Comparison of ENCODE assay signal across 19 mouse cellular contexts in genomic region chr19:37147145-37147544, GRCm38 (mm10).
DNase-seq lines count a peak whose midpoint lies in the region; TF ChIP-seq lines count a peak whose summit lies in the region.
"Had no signal": no experiment of that assay in that cellular context is flagged by ENCODE, and none has a peak within 500 bp of the region (broad histone marks: within the 10 kb centered on the region; RNA-seq: fewer than 3 reads in every experiment).

No protein-coding gene starts in this region.

- H3K4me1 ChIP-seq in MEL (ENCODE audit: control insufficient read depth in 1 of 2, insufficient read depth in 2 of 2, low read length in 2 of 2), result peaks cover under 1 to 3% of the 10 kb centered on the region in 2 experiments; a peak in 1 of 4 replicates
- H3K4me1 ChIP-seq: embryonic facial prominence, embryonic 15.5 days; limb, embryonic 10.5 days; megakaryocyte, embryonic 14.5 days; neural tube, embryonic 12.5 days had no signal

- H3K27ac ChIP-seq in MEL (ENCODE audit: control insufficient read depth, low read depth, low read length) (no peak overlapping the region), macrophage (peak overlapping the region; percentile 10; the same call in 1 of the 2 replicates)
- H3K27ac ChIP-seq: embryonic facial prominence, embryonic 15.5 days; hindbrain, embryonic 10.5 days; limb, embryonic 10.5 days; liver, embryonic 14.5 days; neural tube, embryonic 12.5 days had no signal

- TF ChIP-seq RAD21 in MEL (IDR thresholded peaks at IDR 0.05; ENCODE audit: low read depth, low read length), result no peak

- H3K79me2 ChIP-seq in MEL (ENCODE audit: control insufficient read depth, insufficient read depth, low read length, poor library complexity), result no peaks in the 10 kb centered on the region
- H3K79me2 ChIP-seq in macrophage (ENCODE audit: inconsistent target), result peaks cover 21% of the 10 kb centered on the region; the same call in 1 of the 2 replicates

- H3K9ac ChIP-seq in MEL (ENCODE audit: control insufficient read depth, low read depth, low read length, poor library complexity, severe bottlenecking), result no peak overlapping the region
- H3K9ac ChIP-seq: embryonic facial prominence, embryonic 15.5 days; liver, embryonic 14.5 days; neural tube, embryonic 12.5 days had no signal

- WGBS in macrophage (ENCODE audit: missing documents), result 2% methylated on average over 4 of the region's 4 CpGs

- DNase-seq in heart, postnatal 4 days, result peak; percentile 10
- DNase-seq in heart, adult 8-10 months (ENCODE audit: low spot score), result no peak
- DNase-seq in 416B (ENCODE audit: low read depth), result peak; percentile 21
- peak; percentile 50 for DNase-seq in MEL (ENCODE audit: low read depth, low spot score)
- DNase-seq in spleen, adult 18-20 months, result no peak
- no peak for DNase-seq in left cerebral cortex, postnatal 10 days (ENCODE audit: extremely low spot score in 1 of 2, low spot score in 2 of 2)
- DNase-seq: adrenal gland, postnatal 14 days; cerebellum, adult 8-10 months; kidney, adult 9 months; kidney, postnatal 14 days; midbrain, embryonic 14.5 days; thymus, adult 18-20 months had no signal

- intact Hi-C loops in left cerebral cortex, postnatal 10 days (cut with DNase I), result no loop called here

- no peak for TF ChIP-seq POLR2A in MEL (IDR thresholded peaks at IDR 0.05; ENCODE audit: control insufficient read depth in 1 of 2, insufficient read depth in 1 of 2, low read depth in 1 of 2, low read length in 2 of 2, poor library complexity in 1 of 2)

- no peak overlapping the region for H3K4me3 ChIP-seq in MEL (ENCODE audit: control insufficient read depth in 1 of 2, insufficient read depth in 1 of 2, low read depth in 2 of 2, low read length in 2 of 2)
- no peak overlapping the region for H3K4me3 ChIP-seq in macrophage (ENCODE audit: inconsistent target)
- H3K4me3 ChIP-seq: embryonic facial prominence, embryonic 15.5 days; hindbrain, embryonic 10.5 days; limb, embryonic 10.5 days; megakaryocyte, embryonic 14.5 days; neural tube, embryonic 12.5 days had no signal

- TF ChIP-seq CTCF in MEL (IDR thresholded peaks at IDR 0.05 in 2 of 3, conservative IDR thresholded peaks at IDR 0.05 in 1 of 3; ENCODE audit: control insufficient read depth in 1 of 3, insufficient read depth in 1 of 3, low read depth in 2 of 3, low read length in 3 of 3, poor library complexity in 1 of 3, severe bottlenecking in 1 of 3), result no peak

- H3K36me3 ChIP-seq in MEL (ENCODE audit: control insufficient read depth in 1 of 2, insufficient read depth in 2 of 2, low read length in 2 of 2) (peaks cover 0 to under 1% of the 10 kb centered on the region in 2 experiments; a peak in 2 of 4 replicates), macrophage (ENCODE audit: inconsistent target) (no peaks in the 10 kb centered on the region)
- H3K36me3 ChIP-seq: embryonic facial prominence, embryonic 15.5 days; hindbrain, embryonic 10.5 days; limb, embryonic 10.5 days; neural tube, embryonic 12.5 days had no signal

- no peak for TF ChIP-seq EP300 in MEL (IDR thresholded peaks at IDR 0.05; ENCODE audit: low read depth in 1 of 2, low read length in 2 of 2)

- H3K9me3 ChIP-seq in MEL (replicated peaks; ENCODE audit: insufficient read depth, low read length), result no peaks in the 10 kb centered on the region
- H3K9me3 ChIP-seq: embryonic facial prominence, embryonic 15.5 days; hindbrain, embryonic 10.5 days; limb, embryonic 10.5 days; megakaryocyte, embryonic 14.5 days; neural tube, embryonic 12.5 days had no signal

- H3K27me3 ChIP-seq in MEL (ENCODE audit: control insufficient read depth in 1 of 2, insufficient read depth in 2 of 2, low read length in 2 of 2), result no peaks in the 10 kb centered on the region
- H3K27me3 ChIP-seq: embryonic facial prominence, embryonic 15.5 days; neural tube, embryonic 12.5 days had no signal

TF ChIP-seq in MEL, 35 proteins besides CTCF, POLR2A, EP300 and RAD21:
- TF ChIP-seq GATA1 (IDR thresholded peaks at IDR 0.05; ENCODE audit: low read depth, low read length) (no peak), SIN3A (IDR thresholded peaks at IDR 0.05; ENCODE audit: low read length) (no peak), NRF1 (IDR thresholded peaks at IDR 0.05; ENCODE audit: insufficient read depth, low read depth, low read length, poor library complexity, severe bottlenecking) (no peak), RCOR1 (IDR thresholded peaks at IDR 0.05; ENCODE audit: low read depth, low read length) (no peak), KAT2A (conservative IDR thresholded peaks at IDR 0.05; ENCODE audit: low read depth, low read length) (no peak), POLR2AphosphoS2 (IDR thresholded peaks at IDR 0.05; ENCODE audit: low read length) (no peak), HCFC1 (IDR thresholded peaks at IDR 0.05; ENCODE audit: low read depth, low read length) (no peak), UBTF (IDR thresholded peaks at IDR 0.05; ENCODE audit: borderline replicate concordance, insufficient read depth, low read depth, low read length) (no peak), CHD1 (IDR thresholded peaks at IDR 0.05; ENCODE audit: low read depth, low read length) (no peak), BHLHE40 (IDR thresholded peaks at IDR 0.05; ENCODE audit: borderline replicate concordance, low read depth, low read length) (no peak), SMC3 (IDR thresholded peaks at IDR 0.05; ENCODE audit: low read depth, low read length) (no peak), ETS1 (IDR thresholded peaks at IDR 0.05; ENCODE audit: low read depth, low read length) (no peak), CHD2 (IDR thresholded peaks at IDR 0.05; ENCODE audit: low read length) (no peak), MAFK (IDR thresholded peaks at IDR 0.05; ENCODE audit: borderline replicate concordance, low read depth, low read length) (no peak), MAX (IDR thresholded peaks at IDR 0.05; ENCODE audit: low read length) (no peak), ZMIZ1 (IDR thresholded peaks at IDR 0.05; ENCODE audit: low read depth, low read length) (no peak), MYC (IDR thresholded peaks at IDR 0.05; ENCODE audit: low read depth, low read length) (no peak), USF1 (IDR thresholded peaks at IDR 0.05; ENCODE audit: low read depth, low read length) (no peak), ELF1 (IDR thresholded peaks at IDR 0.05; ENCODE audit: low read depth, low read length) (no peak), MYB (IDR thresholded peaks at IDR 0.05; ENCODE audit: low read depth, low read length) (no peak)

Comparison
In these comparisons a context has a peak if more than half of its experiments do, and no peak if none do; other contexts are left out.
1. DNase-seq: peak in heart, postnatal 4 days (single experiment), 416B (single experiment) and MEL (single experiment); none in heart, adult 8-10 months (single experiment), spleen, adult 18-20 months (0 of 2) and left cerebral cortex, postnatal 10 days (0 of 2).